Mouse (Mus musculus): ENCODE results near the gene Socs3.

Socs3 gene

GRCm38 (mm10) chr11:117952174-117952933 is 17.5 kb downstream of the Socs3 start:
- DNase-seq, result peak; percentile 96

GRCm38 (mm10) chr11:117951391-117951790 is 18.5 kb downstream of the Socs3 start:
- DNase-seq, result no peak

GRCm38 (mm10) chr11:117949392-117950091 is 20.3 kb downstream of the Socs3 start:
- peak; percentile 55 for DNase-seq

GRCm38 (mm10) chr11:117946996-117947419 is 22.8 kb downstream of the Socs3 start:
- DNase-seq, result no peak

GRCm38 (mm10) chr11:117946195-117946979 is 23.5 kb downstream of the Socs3 start:
- no peak for DNase-seq

- DNase-seq, result no peak
Observed at GRCm38 (mm10) chr11:117941848-117942247, 28.0 kb downstream of the Socs3 start.

- DNase-seq, result no peak
Observed at GRCm38 (mm10) chr11:117941325-117941834, 28.5 kb downstream of the Socs3 start.

GRCm38 (mm10) chr11:117940881-117941280 is 29.0 kb downstream of the Socs3 start:
- no peak for DNase-seq

GRCm38 (mm10) chr11:117939741-117940285 is 30.0 kb downstream of the Socs3 start:
- no peak for DNase-seq

- DNase-seq, result no peak
Observed at GRCm38 (mm10) chr11:117939004-117939730, 30.7 kb downstream of the Socs3 start.

- no peak for DNase-seq
Observed at GRCm38 (mm10) chr11:117936202-117936601, 33.6 kb downstream of the Socs3 start.

GRCm38 (mm10) chr11:117935616-117936015 is 34.2 kb downstream of the Socs3 start:
- DNase-seq, result no peak

- no peak for DNase-seq
Observed at GRCm38 (mm10) chr11:117934576-117935368, 35.1 kb downstream of the Socs3 start.

GRCm38 (mm10) chr11:117934168-117934567 is 35.7 kb downstream of the Socs3 start:
- DNase-seq, result no peak

- DNase-seq, result no peak
Observed at GRCm38 (mm10) chr11:117932195-117932594, 37.7 kb downstream of the Socs3 start.

GRCm38 (mm10) chr11:117931576-117931975 is 38.3 kb downstream of the Socs3 start:
- DNase-seq, result no peak

GRCm38 (mm10) chr11:117930781-117931338 is 39.0 kb downstream of the Socs3 start:
- DNase-seq, result peak; percentile 74

- DNase-seq, result no peak
Observed at GRCm38 (mm10) chr11:117925541-117925940, 44.3 kb downstream of the Socs3 start.

- DNase-seq, result no peak
Observed at GRCm38 (mm10) chr11:117924466-117924865, 45.4 kb downstream of the Socs3 start.

- DNase-seq, result no peak
Observed at GRCm38 (mm10) chr11:117923279-117923678, 46.6 kb downstream of the Socs3 start.

- DNase-seq, result no peak
Observed at GRCm38 (mm10) chr11:117919211-117919610, 50.6 kb downstream of the Socs3 start.

Measured in thymus, postnatal 14 days (tissue).